Mouse (Mus musculus): Measurements from ENCODE around the gene Cit. TPM values are rescaled to one million over a fixed set of nuclear protein-coding genes. Genes with fewer than 3 reads are reported as not detected.
"Not testable (repeated sequence)": the region's sequence is repeated elsewhere in the genome, so short reads cannot be mapped to it uniquely, and the experiment has no call there.

The Cit gene
- polyA plus RNA-seq, 1 experiment from 2014 or later = 30.4 TPM

DNA sequence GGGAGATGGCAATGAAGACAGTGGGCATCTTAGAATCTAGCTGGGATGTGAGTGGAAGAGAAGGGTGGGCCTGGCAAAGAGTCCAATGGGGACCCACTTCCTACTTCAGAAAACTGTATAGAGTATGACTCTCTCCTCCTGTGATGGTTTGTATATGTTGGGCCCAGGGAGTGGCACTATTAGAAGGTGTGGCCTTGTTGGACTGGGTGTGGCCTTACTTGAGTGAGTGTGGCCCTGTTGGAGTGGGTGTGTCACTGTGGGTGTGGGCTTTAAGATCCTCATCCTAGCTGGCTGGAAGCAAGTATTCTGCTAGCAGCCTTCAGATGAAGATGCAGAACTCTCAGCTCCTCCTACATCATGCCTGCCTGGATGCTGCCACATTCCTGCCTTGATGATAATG lies 11.3 kb upstream of the Cit start:
- not testable (repeated sequence) for H3K4me2 ChIP-seq (replicated peaks; ENCODE audit: low read depth, low read length); H3K4me3 ChIP-seq (ENCODE audit: low read length); H3K9ac ChIP-seq (replicated peaks; ENCODE audit: low read length); H3K27me3 ChIP-seq (ENCODE audit: insufficient read depth, low read length); H3K36me3 ChIP-seq (ENCODE audit: insufficient read depth, low read length); H3K4me1 ChIP-seq (ENCODE audit: insufficient read depth, low read length); H3K27ac ChIP-seq (ENCODE audit: low read length); H3K9me3 ChIP-seq (ENCODE audit: low read length); ATAC-seq (ENCODE audit: low FRiP score, low TSS enrichment)

DNA sequence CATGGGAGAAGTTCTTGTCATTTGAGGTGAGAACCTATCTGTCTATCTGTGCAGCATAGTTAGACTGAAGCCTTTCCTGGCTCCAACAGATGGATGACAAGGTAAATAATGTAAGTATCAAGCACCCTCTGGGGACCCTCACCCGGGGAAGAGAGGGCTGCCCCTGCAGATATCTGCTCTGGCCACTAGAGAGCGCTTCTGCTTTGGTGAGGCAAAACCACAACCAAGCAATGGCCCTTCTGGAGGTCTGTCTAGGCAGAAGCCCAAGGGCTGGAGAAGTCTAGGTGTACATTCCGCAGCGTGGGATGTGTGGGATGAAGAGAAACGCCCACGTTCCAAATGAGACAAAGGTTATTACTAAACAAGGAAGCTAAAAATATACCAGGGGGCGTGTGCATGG lies 9.8 kb upstream of the Cit start:
- ATAC-seq (ENCODE audit: low FRiP score, low TSS enrichment) = no peak
- no peak overlapping the region for H3K9ac ChIP-seq (replicated peaks; ENCODE audit: low read length)
- H3K27ac ChIP-seq (ENCODE audit: low read length) = no peak overlapping the region
- no peak overlapping the region for H3K4me3 ChIP-seq (ENCODE audit: low read length)
- no peak overlapping the region for H3K4me2 ChIP-seq (replicated peaks; ENCODE audit: low read depth, low read length)
- no peaks in the 10 kb centered on the region for H3K27me3 ChIP-seq (ENCODE audit: insufficient read depth, low read length)
- H3K36me3 ChIP-seq (ENCODE audit: insufficient read depth, low read length) = no peaks in the 10 kb centered on the region
- 56% methylated on average over 7 of the region's 7 CpGs for WGBS
- H3K9me3 ChIP-seq (ENCODE audit: low read length) = no peaks in the 10 kb centered on the region
- H3K4me1 ChIP-seq (ENCODE audit: insufficient read depth, low read length) = no peaks in the 10 kb centered on the region

DNA sequence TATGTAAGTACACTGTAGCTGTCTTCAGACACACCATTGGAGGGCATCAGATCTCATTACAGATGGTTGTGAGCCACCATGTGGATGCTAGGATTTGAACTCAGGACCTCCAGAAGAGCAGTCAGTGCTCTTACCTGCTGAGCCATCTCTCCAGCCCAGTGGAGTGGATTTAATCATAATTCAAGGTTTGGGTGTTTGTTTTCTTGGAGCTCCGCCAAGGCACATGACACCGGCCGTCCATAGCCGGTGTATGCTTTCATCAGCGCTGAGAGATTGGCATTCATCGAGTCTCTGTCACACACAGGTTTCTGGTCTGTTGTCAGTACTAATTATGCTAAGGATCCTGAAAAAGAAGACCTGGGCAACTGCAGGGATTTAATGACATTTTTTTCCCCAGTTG lies 7.0 kb upstream of the Cit start:
- no peaks in the 10 kb centered on the region for H3K4me1 ChIP-seq (ENCODE audit: insufficient read depth, low read length)
- H3K9me3 ChIP-seq (ENCODE audit: low read length) = 0 out of 2 replicates have a peak, but pooled peaks cover 3% of the 10 kb centered on the region
- 63% methylated on average over 6 of the region's 6 CpGs for WGBS

DNA sequence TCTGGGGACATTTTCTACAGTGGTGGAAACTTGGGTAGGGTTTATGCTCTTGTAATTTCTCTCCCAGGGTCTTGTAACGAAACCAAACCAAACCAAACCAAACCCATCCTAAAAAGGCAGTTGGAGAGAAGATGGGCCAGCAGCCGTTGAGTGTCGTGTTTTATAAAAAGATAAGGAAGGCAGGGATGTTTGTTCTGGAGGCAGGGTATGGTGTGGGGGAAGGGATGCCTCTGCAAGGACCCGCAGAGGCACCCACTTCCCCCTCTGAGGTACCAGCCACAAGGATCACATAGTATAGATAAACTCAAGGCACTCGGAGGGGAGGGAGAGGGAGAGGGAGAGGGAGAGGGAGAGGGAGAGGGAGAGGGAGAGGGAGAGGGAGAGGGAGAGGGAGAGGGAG lies 4.6 kb upstream of the Cit start:
- no peak overlapping the region for H3K9ac ChIP-seq (replicated peaks; ENCODE audit: low read length)
- H3K4me2 ChIP-seq (replicated peaks; ENCODE audit: low read depth, low read length) = no peak overlapping the region
- no peak for ATAC-seq (ENCODE audit: low FRiP score, low TSS enrichment)
- no peak overlapping the region for H3K4me3 ChIP-seq (ENCODE audit: low read length)
- no peak overlapping the region for H3K27ac ChIP-seq (ENCODE audit: low read length)
- WGBS = 93% methylated on average over 5 of the region's 5 CpGs
- no peaks in the 10 kb centered on the region for H3K27me3 ChIP-seq (ENCODE audit: insufficient read depth, low read length)
- H3K36me3 ChIP-seq (ENCODE audit: insufficient read depth, low read length) = no peaks in the 10 kb centered on the region
- peaks cover 10% of the 10 kb centered on the region for H3K4me1 ChIP-seq (ENCODE audit: insufficient read depth, low read length)
- 0 out of 2 replicates have a peak, but pooled peaks cover 3% of the 10 kb centered on the region for H3K9me3 ChIP-seq (ENCODE audit: low read length)

More for the DNA sequence above, 7.0 kb upstream of the Cit start:
- H3K9ac ChIP-seq (replicated peaks; ENCODE audit: low read length) = no peak overlapping the region
- H3K36me3 ChIP-seq (ENCODE audit: insufficient read depth, low read length) = no peaks in the 10 kb centered on the region
- H3K4me3 ChIP-seq (ENCODE audit: low read length) = no peak overlapping the region
- no peaks in the 10 kb centered on the region for H3K27me3 ChIP-seq (ENCODE audit: insufficient read depth, low read length)
- no peak overlapping the region for H3K27ac ChIP-seq (ENCODE audit: low read length)
- H3K4me2 ChIP-seq (replicated peaks; ENCODE audit: low read depth, low read length) = no peak overlapping the region
- no peak for ATAC-seq (ENCODE audit: low FRiP score, low TSS enrichment)

DNA sequence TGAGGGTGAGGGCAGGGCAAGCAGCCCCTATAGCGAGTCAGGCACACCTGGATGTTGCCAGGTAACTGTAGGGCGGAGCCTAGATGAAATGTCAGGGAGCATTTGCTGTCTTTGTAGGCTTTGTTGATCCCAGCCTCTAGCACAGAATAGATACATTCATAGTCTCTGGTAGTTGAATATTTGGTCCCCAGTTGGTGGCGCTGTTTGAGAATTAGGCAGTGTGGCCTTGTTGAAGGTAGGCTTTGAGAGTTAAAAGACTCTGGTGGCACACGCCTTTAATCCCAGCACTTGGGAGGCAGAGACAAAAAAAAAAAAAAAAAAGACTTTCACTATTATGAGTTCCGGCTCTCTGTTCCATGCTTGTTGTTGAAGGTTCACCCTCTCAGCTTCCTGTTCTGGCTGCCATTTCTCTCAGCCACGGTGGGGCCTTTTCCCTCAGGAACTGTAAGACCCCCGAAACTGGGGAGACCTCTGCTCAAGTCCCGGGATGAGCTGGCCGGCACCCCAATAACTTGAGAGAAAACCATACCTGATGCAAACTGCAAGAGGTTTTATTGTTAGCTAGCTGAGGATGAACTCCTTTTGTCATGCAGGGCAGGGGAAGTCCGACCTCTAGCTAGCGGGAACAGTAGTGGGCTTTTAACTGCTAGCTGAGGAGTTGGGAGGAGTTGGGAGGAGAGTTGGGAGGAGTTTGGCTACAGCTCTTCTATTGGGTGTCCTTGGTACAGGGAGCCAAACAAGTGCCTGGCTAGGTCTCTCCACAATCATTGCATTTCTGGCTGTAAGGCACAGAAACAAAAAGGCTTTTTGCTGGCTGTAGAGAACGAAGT lies 3.9 kb upstream of the Cit start:
- Histone ChIP-seq H3K9me3 (ENCODE audit: low read length) (0 out of 2 replicates have a peak, but pooled peaks cover 3% of the 10 kb centered on the region), H3K4me1 (ENCODE audit: insufficient read depth, low read length) (peaks cover 17% of the 10 kb centered on the region), H3K36me3 (ENCODE audit: insufficient read depth, low read length) (no peaks in the 10 kb centered on the region), H3K27ac (ENCODE audit: low read length) (no peak overlapping the region), H3K9ac (replicated peaks; ENCODE audit: low read length) (no peak overlapping the region), H3K27me3 (ENCODE audit: insufficient read depth, low read length) (no peaks in the 10 kb centered on the region), H3K4me2 (replicated peaks; ENCODE audit: low read depth, low read length) (no peak overlapping the region), H3K4me3 (ENCODE audit: low read length) (no peak overlapping the region)
- 78% methylated on average over 12 of the region's 12 CpGs for WGBS
- no peak for ATAC-seq (ENCODE audit: low FRiP score, low TSS enrichment)

- Histone ChIP-seq H3K9me3 (ENCODE audit: low read length) (0 out of 2 replicates have a peak, but pooled peaks cover 3% of the 10 kb centered on the region), H3K4me3 (ENCODE audit: low read length) (peak overlapping the region; percentile 86), H3K4me2 (replicated peaks; ENCODE audit: low read depth, low read length) (peak overlapping the region; percentile 90), H3K36me3 (ENCODE audit: insufficient read depth, low read length) (peaks cover 7% of the 10 kb centered on the region; the same call in 1 of the 2 replicates), H3K27me3 (ENCODE audit: insufficient read depth, low read length) (no peaks in the 10 kb centered on the region), H3K9ac (replicated peaks; ENCODE audit: low read length) (peak overlapping the region; percentile 80), H3K4me1 (ENCODE audit: insufficient read depth, low read length) (peaks cover 20% of the 10 kb centered on the region), H3K27ac (ENCODE audit: low read length) (peak overlapping the region; percentile 76)
- peak; percentile 24; the same call in 1 of the 2 replicates for ATAC-seq (ENCODE audit: low FRiP score, low TSS enrichment)
- WGBS = 4% methylated on average over 12 of the region's 12 CpGs
Observed at GRCm38 (mm10) chr5:115844368-115844765, 711 bp upstream of the Cit start.

DNA sequence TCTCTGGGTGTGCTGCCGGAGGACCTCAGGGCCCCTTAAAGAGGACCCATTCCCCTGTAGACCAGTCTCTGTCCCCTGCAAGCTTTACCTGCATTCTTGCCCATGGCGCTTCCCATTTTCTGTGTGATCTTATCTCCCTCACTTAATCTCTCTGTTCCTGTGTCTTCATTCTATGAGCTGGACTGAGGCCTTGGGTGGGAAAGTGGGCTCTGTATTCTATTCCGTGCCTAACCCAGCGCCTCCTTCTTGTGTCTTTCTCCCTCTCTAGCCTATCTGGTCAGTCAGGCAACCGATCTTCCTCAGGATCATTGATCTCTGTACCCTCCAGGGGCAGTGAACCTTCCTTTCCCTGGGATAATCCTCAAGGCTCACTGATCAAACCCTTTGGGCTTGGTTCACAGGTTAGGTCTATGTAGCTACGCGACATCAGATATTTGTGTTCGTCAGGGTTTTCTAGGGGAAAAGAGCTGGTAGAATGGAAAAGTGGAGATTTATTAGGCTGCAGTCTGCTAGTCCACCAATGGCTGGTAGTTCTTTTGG lies 627 bp downstream of the Cit start:
- H3K9ac ChIP-seq (replicated peaks; ENCODE audit: low read length) = peak overlapping the region; percentile 85
- peaks cover 27% of the 10 kb centered on the region for H3K4me1 ChIP-seq (ENCODE audit: insufficient read depth, low read length)
- peaks cover 14% of the 10 kb centered on the region; the same call in 1 of the 2 replicates for H3K36me3 ChIP-seq (ENCODE audit: insufficient read depth, low read length)
- H3K27ac ChIP-seq (ENCODE audit: low read length) = no peak overlapping the region
- no peak for ATAC-seq (ENCODE audit: low FRiP score, low TSS enrichment)
- no peaks in the 10 kb centered on the region for H3K27me3 ChIP-seq (ENCODE audit: insufficient read depth, low read length)
- H3K4me3 ChIP-seq (ENCODE audit: low read length) = peak overlapping the region; percentile 86
- WGBS = 16% methylated on average over 8 of the region's 8 CpGs
- H3K9me3 ChIP-seq (ENCODE audit: low read length) = 0 out of 2 replicates have a peak, but pooled peaks cover 3% of the 10 kb centered on the region
- H3K4me2 ChIP-seq (replicated peaks; ENCODE audit: low read depth, low read length) = peak overlapping the region; percentile 90

- H3K27me3 ChIP-seq (ENCODE audit: insufficient read depth, low read length) = no peaks in the 10 kb centered on the region
- no peaks in the 10 kb centered on the region for H3K9me3 ChIP-seq (ENCODE audit: low read length)
- H3K4me3 ChIP-seq (ENCODE audit: low read length) = no peak overlapping the region
- no peak for ATAC-seq (ENCODE audit: low FRiP score, low TSS enrichment)
- H3K4me2 ChIP-seq (replicated peaks; ENCODE audit: low read depth, low read length) = no peak overlapping the region
- H3K9ac ChIP-seq (replicated peaks; ENCODE audit: low read length) = no peak overlapping the region
- no peak overlapping the region for H3K27ac ChIP-seq (ENCODE audit: low read length)
- H3K36me3 ChIP-seq (ENCODE audit: insufficient read depth, low read length) = peaks cover 18% of the 10 kb centered on the region
- WGBS = 84% methylated on average over 8 of the region's 8 CpGs
- peaks cover 27% of the 10 kb centered on the region for H3K4me1 ChIP-seq (ENCODE audit: insufficient read depth, low read length)
Observed at GRCm38 (mm10) chr5:115847166-115847565, 2.1 kb downstream of the Cit start.

- Histone ChIP-seq H3K27me3 (ENCODE audit: insufficient read depth, low read length) (no peaks in the 10 kb centered on the region), H3K36me3 (ENCODE audit: insufficient read depth, low read length) (peaks cover 26% of the 10 kb centered on the region), H3K9me3 (ENCODE audit: low read length) (no peaks in the 10 kb centered on the region), H3K9ac (replicated peaks; ENCODE audit: low read length) (no peak overlapping the region), H3K4me3 (ENCODE audit: low read length) (no peak overlapping the region), H3K27ac (ENCODE audit: low read length) (no peak overlapping the region), H3K4me1 (ENCODE audit: insufficient read depth, low read length) (peaks cover 27% of the 10 kb centered on the region), H3K4me2 (replicated peaks; ENCODE audit: low read depth, low read length) (no peak overlapping the region)
- 84% methylated on average over 7 of the region's 7 CpGs for WGBS
- ATAC-seq (ENCODE audit: low FRiP score, low TSS enrichment) = no peak
Observed at GRCm38 (mm10) chr5:115848463-115848862, 3.4 kb downstream of the Cit start.

DNA sequence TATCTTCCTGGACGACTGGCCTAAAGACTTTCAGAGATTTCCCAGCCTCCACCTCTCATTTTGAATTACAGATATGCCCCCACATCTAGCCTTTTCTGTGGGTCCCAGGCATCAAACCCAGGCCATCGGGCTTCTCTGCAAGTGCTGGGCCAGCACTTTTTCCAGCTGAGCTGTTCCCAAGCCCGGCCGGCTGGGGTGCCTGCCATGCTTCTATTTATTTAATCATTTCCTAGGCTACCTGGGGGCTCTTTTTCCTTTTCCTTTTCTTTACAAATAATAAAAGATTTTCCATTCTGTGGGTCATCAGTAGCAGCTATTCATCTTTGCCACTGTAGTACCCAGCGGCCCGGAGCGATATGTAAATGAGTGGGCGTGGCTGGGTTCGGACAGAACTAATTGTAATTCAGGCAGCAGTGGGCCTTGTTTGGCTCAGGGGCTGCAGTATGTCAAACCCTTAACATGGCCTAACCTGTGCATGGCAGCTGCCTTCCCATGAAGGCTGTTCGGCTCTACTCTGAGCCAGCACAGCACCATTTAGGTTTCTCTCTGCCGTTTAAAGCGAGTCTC lies 4.3 kb downstream of the Cit start:
- no peak overlapping the region for H3K4me3 ChIP-seq (ENCODE audit: low read length)
- no peak overlapping the region for H3K9ac ChIP-seq (replicated peaks; ENCODE audit: low read length)
- no peak for ATAC-seq (ENCODE audit: low FRiP score, low TSS enrichment)
- no peaks in the 10 kb centered on the region for H3K27me3 ChIP-seq (ENCODE audit: insufficient read depth, low read length)
- 81% methylated on average over 12 of the region's 12 CpGs for WGBS
- no peak overlapping the region for H3K4me2 ChIP-seq (replicated peaks; ENCODE audit: low read depth, low read length)
- H3K27ac ChIP-seq (ENCODE audit: low read length) = no peak overlapping the region
- H3K4me1 ChIP-seq (ENCODE audit: insufficient read depth, low read length) = peaks cover 23% of the 10 kb centered on the region
- no peaks in the 10 kb centered on the region for H3K9me3 ChIP-seq (ENCODE audit: low read length)
- H3K36me3 ChIP-seq (ENCODE audit: insufficient read depth, low read length) = peaks cover 34% of the 10 kb centered on the region
